In genomic region chr5:147319653-147320052, GRCm38 (mm10) we compare ENCODE assay signal across 8 mouse cellular contexts. TPM values are rescaled to one million over a fixed set of nuclear protein-coding genes. Genes with fewer than 3 reads are reported as not detected.
A peak's percentile ranks its signal among the peaks of the same experiment; 100 is the strongest.
DNase-seq lines count a peak whose midpoint lies in the region; ATAC-seq and TF ChIP-seq lines count a peak whose summit lies in the region.

No protein-coding gene starts in this region.

- H3K9me3 ChIP-seq in E14TG2a.4 (ENCODE audit: low read length): no peaks in the 10 kb centered on the region
- H3K9me3 ChIP-seq in hindbrain, embryonic 14.5 days (ENCODE audit: control insufficient read depth, low read length): no peaks in the 10 kb centered on the region
- no peaks in the 10 kb centered on the region for H3K9me3 ChIP-seq in midbrain, embryonic 16.5 days (replicated peaks; ENCODE audit: control insufficient read depth, low read length, poor library complexity, severe bottlenecking)

- TF ChIP-seq POLR2A in kidney, adult 2 months (IDR thresholded peaks at IDR 0.05; ENCODE audit: low read depth, low read length): no peak

- H3K4me3 ChIP-seq in kidney, adult 2 months (ENCODE audit: insufficient read depth, low read depth, low read length): no peak overlapping the region
- no peak overlapping the region for H3K4me3 ChIP-seq in E14TG2a.4 (replicated peaks; ENCODE audit: low read length)
- no peak overlapping the region for H3K4me3 ChIP-seq in hindbrain, embryonic 14.5 days (replicated peaks; ENCODE audit: low read length)
- H3K4me3 ChIP-seq in midbrain, embryonic 16.5 days (ENCODE audit: low read depth, low read length): no peak overlapping the region

- H3K27me3 ChIP-seq in kidney, adult 2 months (replicated peaks; ENCODE audit: control insufficient read depth, insufficient read depth, low read length): no peaks in the 10 kb centered on the region
- peaks cover 67% of the 10 kb centered on the region for H3K27me3 ChIP-seq in E14TG2a.4 (ENCODE audit: insufficient read depth, low read length)
- peaks cover 77% of the 10 kb centered on the region for H3K27me3 ChIP-seq in hindbrain, embryonic 14.5 days (ENCODE audit: control insufficient read depth, insufficient read depth, low read length)
- H3K27me3 ChIP-seq in midbrain, embryonic 16.5 days (ENCODE audit: control insufficient read depth, insufficient read depth, low read depth, low read length): peaks cover 66% of the 10 kb centered on the region

- no peak overlapping the region for H3K27ac ChIP-seq in kidney, adult 2 months (ENCODE audit: insufficient read depth, low read depth, low read length)
- no peak overlapping the region for H3K27ac ChIP-seq in hindbrain, embryonic 14.5 days
- no peak overlapping the region for H3K27ac ChIP-seq in midbrain, embryonic 16.5 days (ENCODE audit: low read length)

- no peak for ATAC-seq in hindbrain, embryonic 14.5 days (ENCODE audit: low FRiP score)
- peak; percentile 61; the same call in 1 of the 2 replicates for ATAC-seq in midbrain, embryonic 16.5 days

- H3K9ac ChIP-seq in hindbrain, embryonic 14.5 days: no peak overlapping the region
- no peak overlapping the region for H3K9ac ChIP-seq in midbrain, embryonic 16.5 days (ENCODE audit: low read depth, low read length)

- peak; percentile 47 for TF ChIP-seq CTCF in kidney, adult 2 months (conservative IDR thresholded peaks at IDR 0.05; ENCODE audit: insufficient read depth, insufficient read length, low read depth, low read length)
- peak; percentile 52 for TF ChIP-seq CTCF in E14TG2a.4 (conservative IDR thresholded peaks at IDR 0.05; ENCODE audit: low read length)

- peak; percentile 63 for DNase-seq in kidney, adult 2 months
- no peak for DNase-seq in kidney, adult 18-20 months
- peak; percentile 11 for DNase-seq in c-Kit-negative CD71-positive TER-119-positive erythroid progenitor cells, embryonic 14.5 days (ENCODE audit: low read depth, low spot score)
- DNase-seq in hindbrain, embryonic 14.5 days (ENCODE audit: low spot score): peak; percentile 92
- no peak for DNase-seq in gastrocnemius, postnatal 4 days (ENCODE audit: low spot score in 2 of 2)
- no peak for DNase-seq in adrenal gland, adult 8-10 months

- no peaks in the 10 kb centered on the region for H3K4me1 ChIP-seq in kidney, adult 2 months (ENCODE audit: control insufficient read depth, insufficient read depth, low read length)
- peaks cover 20% of the 10 kb centered on the region for H3K4me1 ChIP-seq in E14TG2a.4 (replicated peaks; ENCODE audit: low read depth, low read length)
- H3K4me1 ChIP-seq in hindbrain, embryonic 14.5 days (replicated peaks; ENCODE audit: control insufficient read depth, insufficient read depth, low read length): no peaks in the 10 kb centered on the region
- H3K4me1 ChIP-seq in midbrain, embryonic 16.5 days (ENCODE audit: control insufficient read depth, insufficient read depth, low read length): peaks cover 2% of the 10 kb centered on the region; the same call in 1 of the 2 replicates

- H3K36me3 ChIP-seq in kidney, adult 2 months (ENCODE audit: control insufficient read depth, insufficient read depth, low read length): no peaks in the 10 kb centered on the region
- no peaks in the 10 kb centered on the region for H3K36me3 ChIP-seq in E14TG2a.4 (ENCODE audit: insufficient read depth, low read length)
- no peaks in the 10 kb centered on the region for H3K36me3 ChIP-seq in hindbrain, embryonic 14.5 days (replicated peaks; ENCODE audit: control insufficient read depth, insufficient read depth)
- H3K36me3 ChIP-seq in midbrain, embryonic 16.5 days (ENCODE audit: control insufficient read depth, insufficient read depth, low read length): no peaks in the 10 kb centered on the region

- no peak overlapping the region for H3K4me2 ChIP-seq in hindbrain, embryonic 14.5 days (replicated peaks)
- no peak overlapping the region for H3K4me2 ChIP-seq in midbrain, embryonic 16.5 days (ENCODE audit: low read length)

RNA-seq across cellular contexts. Expression of gene Urad, which starts 2.6 kb away (rescaled TPM):
- polyA plus RNA-seq in kidney, adult 2 months (2012; rRNA removed): not detected in 2 replicates
- polyA plus RNA-seq in hindbrain, embryonic 14.5 days (2014; fragmentation: Nextera tagmentation; extraction: Ambion mirVana): not detected in 2 replicates
- not detected in 2 replicates for polyA plus RNA-seq in midbrain, embryonic 16.5 days (2015; fragmentation: Nextera tagmentation; extraction: Ambion mirVana)
- total RNA-seq in gastrocnemius, postnatal 4 days (2021): not detected
- total RNA-seq in adrenal gland, adult 8-10 months (2022): 1 to 10 TPM in 2 of 4 experiments, not detected in 2; 1.2 to 1.5 TPM

RNA-seq across cellular contexts. Expression of gene Cdx2, which starts 12.6 kb away (rescaled TPM):
- polyA plus RNA-seq in kidney, adult 2 months (2012; rRNA removed): not detected in 2 replicates
- not detected in 2 replicates for polyA plus RNA-seq in hindbrain, embryonic 14.5 days (2014; fragmentation: Nextera tagmentation; extraction: Ambion mirVana)
- not detected in 2 replicates for polyA plus RNA-seq in midbrain, embryonic 16.5 days (2015; fragmentation: Nextera tagmentation; extraction: Ambion mirVana)
- total RNA-seq in gastrocnemius, postnatal 4 days (2021): not detected
- not detected for total RNA-seq in adrenal gland, adult 8-10 months (2022)

RNA-seq across cellular contexts. Expression of gene Pdx1, which starts 49.9 kb away (rescaled TPM):
- not detected in 2 replicates for polyA plus RNA-seq in kidney, adult 2 months (2012; rRNA removed)
- polyA plus RNA-seq in hindbrain, embryonic 14.5 days (2014; fragmentation: Nextera tagmentation; extraction: Ambion mirVana): not detected in 2 replicates
- not detected in 2 replicates for polyA plus RNA-seq in midbrain, embryonic 16.5 days (2015; fragmentation: Nextera tagmentation; extraction: Ambion mirVana)
- total RNA-seq in gastrocnemius, postnatal 4 days (2021): not detected
- not detected for total RNA-seq in adrenal gland, adult 8-10 months (2022)

Comparison
In these comparisons a context has a peak if more than half of its experiments do, and no peak if none do; other contexts are left out.
1. DNase-seq: peak in kidney, adult 2 months (single experiment), c-Kit-negative CD71-positive TER-119-positive erythroid progenitor cells, embryonic 14.5 days (single experiment) and hindbrain, embryonic 14.5 days (single experiment); none in kidney, adult 18-20 months (single experiment), gastrocnemius, postnatal 4 days (0 of 2) and adrenal gland, adult 8-10 months (single experiment).